Mouse (Mus musculus) CD4-positive naive resting alpha-beta T cell, adult 57 days (primary cell): ENCODE results near the gene Hist1h3e. TPM values are rescaled to one million over a fixed set of nuclear protein-coding genes. Genes with fewer than 3 reads are reported as not detected.

ENCODE experiments used
- total RNA-seq: library from RNA; stranded (reverse); gene quantifications from one replicate; pipeline ENCODE4 v1.2.4, GENCODE M21; 2023

Hist1h3e gene
- total RNA-seq, 1 experiment from 2014 or later = 112 TPM

Other genes with a start within 250 kb of the Hist1h3e start
- 19.2 TPM for gene Zfp322a, start 193.2 kb downstream of the Hist1h3e start, total RNA-seq
- gene Abt1, start 138.5 kb downstream of the Hist1h3e start, total RNA-seq = 18.1 TPM
- not detected for gene Btn1a1, start 96.5 kb downstream of the Hist1h3e start, total RNA-seq
- gene Btn2a2, start 73.5 kb downstream of the Hist1h3e start, total RNA-seq = not detected
- 194 TPM for gene Hist1h4h, start 31.3 kb downstream of the Hist1h3e start, total RNA-seq
- gene Hist1h2af, start 28.5 kb downstream of the Hist1h3e start, total RNA-seq = 10.1 TPM
- gene Hist1h3g, start 26.9 kb downstream of the Hist1h3e start, total RNA-seq = not detected
- 4.1 TPM for gene Hist1h2bh, start 19.0 kb downstream of the Hist1h3e start, total RNA-seq
- gene Hist1h3f, start 18.3 kb downstream of the Hist1h3e start, total RNA-seq = 49.5 TPM
- 34.0 TPM for gene Hist1h4f, start 10.7 kb downstream of the Hist1h3e start, total RNA-seq
- gene Hist1h1d, start 9.1 kb downstream of the Hist1h3e start, total RNA-seq = 5.9 TPM
- gene Hist1h2ae, start 8.9 kb upstream of the Hist1h3e start, total RNA-seq = 7.7 TPM
- gene Hist1h2bg, start 9.0 kb upstream of the Hist1h3e start, total RNA-seq = 132 TPM
- gene Hist1h2bf, start 11.8 kb upstream of the Hist1h3e start, total RNA-seq = 76.2 TPM
- 2.4 TPM for gene Hist1h2ad, start 12.0 kb upstream of the Hist1h3e start, total RNA-seq
- 2.3 TPM for gene Hist1h3d, start 13.4 kb upstream of the Hist1h3e start, total RNA-seq
- 124 TPM for gene Hist1h4d, start 19.2 kb upstream of the Hist1h3e start, total RNA-seq
- gene Hist1h2be, start 58.8 kb upstream of the Hist1h3e start, total RNA-seq = 10.8 TPM
- 135 TPM for gene Hist1h1e, start 60.2 kb upstream of the Hist1h3e start, total RNA-seq
- 8.0 TPM for gene Hist1h2ac, start 121.6 kb upstream of the Hist1h3e start, total RNA-seq
- 12.8 TPM for gene Hist1h2bc, start 121.8 kb upstream of the Hist1h3e start, total RNA-seq
- gene Hist1h1t, start 133.4 kb upstream of the Hist1h3e start, total RNA-seq = not detected
- 109 TPM for gene Hist1h4c, start 136.1 kb upstream of the Hist1h3e start, total RNA-seq
- gene Hfe, start 148.5 kb upstream of the Hist1h3e start, total RNA-seq = 4.6 TPM
- 627 TPM for gene Hist1h1c, start 176.4 kb upstream of the Hist1h3e start, total RNA-seq
- gene Hist1h3c, start 183.2 kb upstream of the Hist1h3e start, total RNA-seq = 6.9 TPM
- gene Hist1h2bb, start 184.4 kb upstream of the Hist1h3e start, total RNA-seq = 12.3 TPM
- gene Hist1h2ab, start 188.8 kb upstream of the Hist1h3e start, total RNA-seq = 12.8 TPM
- 15.6 TPM for gene Hist1h3b, start 189.9 kb upstream of the Hist1h3e start, total RNA-seq
- 29.3 TPM for gene Hist1h4b, start 194.6 kb upstream of the Hist1h3e start, total RNA-seq
- gene Hist1h4a, start 198.9 kb upstream of the Hist1h3e start, total RNA-seq = 93.4 TPM
- 100 TPM for gene Hist1h3a, start 200.0 kb upstream of the Hist1h3e start, total RNA-seq
- gene Hist1h1a, start 201.3 kb upstream of the Hist1h3e start, total RNA-seq = 22.0 TPM
- not detected for gene Trim38, start 207.5 kb upstream of the Hist1h3e start, total RNA-seq
- gene Slc17a2, start 244.6 kb upstream of the Hist1h3e start, total RNA-seq = not detected